Mouse (Mus musculus) CH12.LX (cell line): ENCODE measurements around the gene Fbxo42. TPM values are rescaled to one million over a fixed set of nuclear protein-coding genes. Genes with fewer than 3 reads are reported as not detected.
A peak's percentile ranks its signal among the peaks of the same experiment; 100 is the strongest.

Experiments
- DNase-seq: peaks from one replicate; pipeline ENCODE4 v3.0.0-alpha.2; 2013; ENCODE audit errors: extremely low read depth
- H3K27ac ChIP-seq: 2 replicates; pipeline ENCODE4 v1.5.1; 2012; ENCODE audit warnings: low read depth, mild to moderate bottlenecking, control low read depth, moderate library complexity; ENCODE audit not compliant: insufficient read depth
- H3K27me3 ChIP-seq: replicated peaks from 2 replicates; pipeline ENCODE3; 2012; ENCODE audit warnings: inconsistent platforms
- H3K36me3 ChIP-seq, 2 experiments: replicated peaks in 1 of 2; 2 replicates each; pipeline versions ENCODE3 to v1.6.1; 2012; ENCODE audit warnings: inconsistent platforms in 1 of 2, low read length in 1 of 2, mild to moderate bottlenecking in 1 of 2, mixed read lengths in 1 of 2, moderate library complexity in 1 of 2; ENCODE audit not compliant: control insufficient read depth in 1 of 2, insufficient read depth in 1 of 2
- H3K4me1 ChIP-seq, 2 experiments: 2 replicates each; pipeline ENCODE4 v1.6.1; 2012; ENCODE audit warnings: inconsistent platforms in 1 of 2, moderate library complexity in 1 of 2; ENCODE audit not compliant: insufficient read depth in 2 of 2, control insufficient read depth in 1 of 2
- H3K4me2 ChIP-seq: 2 replicates; pipeline ENCODE4 v1.6.1; 2012; ENCODE audit warnings: low read depth, mild to moderate bottlenecking, control low read depth; ENCODE audit not compliant: poor library complexity, insufficient read depth, severe bottlenecking
- H3K4me3 ChIP-seq, 3 experiments: fragments of 150-350 bp in 1 of 3; sonication (generic) in 1 of 3; replicated peaks in 1 of 3; 2 replicates each; pipeline versions ENCODE3 to v1.5.1; 2011 to 2012; ENCODE audit warnings: low read depth in 2 of 3, low read length in 2 of 3, mild to moderate bottlenecking in 2 of 3, moderate library complexity in 2 of 3, control low read depth in 1 of 3, improper control_type of control experiment in 1 of 3, inconsistent platforms in 1 of 3, mixed read lengths in 1 of 3; ENCODE audit not compliant: poor library complexity in 1 of 3
- H3K79me2 ChIP-seq: replicated peaks from 2 replicates; pipeline ENCODE4 v1.6.1; 2012; ENCODE audit warnings: mild to moderate bottlenecking, moderate library complexity; ENCODE audit not compliant: control insufficient read depth, poor library complexity, insufficient read depth, severe bottlenecking; ENCODE audit errors: extremely low read depth
- H3K9ac ChIP-seq: 2 replicates; pipeline ENCODE4 v1.6.1; 2012; ENCODE audit warnings: low read depth, mild to moderate bottlenecking, control low read depth, moderate library complexity; ENCODE audit not compliant: insufficient read depth
- H3K9me3 ChIP-seq: replicated peaks from 2 replicates; pipeline ENCODE3; 2012; ENCODE audit warnings: low read length, inconsistent platforms, mixed read lengths
- BHLHE40 ChIP-seq: IDR thresholded peaks from 2 replicates; pipeline ENCODE4 v1.6.1; 2011; ENCODE audit warnings: mild to moderate bottlenecking, low read depth, low read length, improper control_type of control experiment
- CHD1 ChIP-seq: IDR thresholded peaks from 2 replicates; pipeline ENCODE4 v1.6.1; 2012; ENCODE audit warnings: low read depth, low read length, improper control_type of control experiment, inconsistent platforms
- CHD2 ChIP-seq: IDR thresholded peaks from 2 replicates; pipeline ENCODE4 v1.6.1; 2011; ENCODE audit warnings: low read length, improper control_type of control experiment
- CTCF ChIP-seq, 2 experiments: IDR thresholded peaks in 1 of 2; conservative IDR thresholded peaks in 1 of 2; 2 replicates each; pipeline ENCODE4 v1.5.1; 2011 to 2012; ENCODE audit warnings: low read depth in 2 of 2, low read length in 2 of 2, improper control_type of control experiment in 1 of 2, inconsistent platforms in 1 of 2, mild to moderate bottlenecking in 1 of 2, moderate library complexity in 1 of 2
- E2F4 ChIP-seq: IDR thresholded peaks from 2 replicates; pipeline ENCODE4 v1.6.1; 2011; ENCODE audit warnings: low read depth, low read length, improper control_type of control experiment; ENCODE audit not compliant: insufficient replicate concordance
- ELF1 ChIP-seq: IDR thresholded peaks from 2 replicates; pipeline ENCODE4 v1.6.1; 2014; ENCODE audit warnings: low read depth, mild to moderate bottlenecking, inconsistent platforms, low read length, improper control_type of control experiment
- EP300 ChIP-seq: IDR thresholded peaks from 2 replicates; pipeline ENCODE4 v1.6.1; 2011; ENCODE audit warnings: low read length, improper control_type of control experiment
- ETS1 ChIP-seq: conservative IDR thresholded peaks from 2 replicates; pipeline ENCODE4 v1.6.1; 2012; ENCODE audit warnings: low read depth, mild to moderate bottlenecking, inconsistent platforms, low read length, improper control_type of control experiment, moderate library complexity
- GABPA ChIP-seq: IDR thresholded peaks from 2 replicates; pipeline ENCODE4 v1.6.1; 2012; ENCODE audit warnings: low read depth, low read length, improper control_type of control experiment, inconsistent platforms; ENCODE audit not compliant: insufficient replicate concordance
- IRF4 ChIP-seq: IDR thresholded peaks from 2 replicates; pipeline ENCODE4 v1.6.1; 2014; ENCODE audit warnings: low read depth, mild to moderate bottlenecking, inconsistent platforms, low read length, improper control_type of control experiment
- JUND ChIP-seq: conservative IDR thresholded peaks from 2 replicates; pipeline ENCODE4 v1.6.1; 2011; ENCODE audit warnings: low read depth, low read length, improper control_type of control experiment
- KAT2A ChIP-seq: IDR thresholded peaks from 2 replicates; pipeline ENCODE4 v1.6.1; 2012; ENCODE audit warnings: low read length, improper control_type of control experiment, inconsistent platforms; ENCODE audit not compliant: insufficient replicate concordance
- MAFK ChIP-seq: IDR thresholded peaks from 2 replicates; pipeline ENCODE4 v1.6.1; 2011; ENCODE audit warnings: low read length, improper control_type of control experiment; ENCODE audit not compliant: insufficient replicate concordance
- MAX ChIP-seq: IDR thresholded peaks from 2 replicates; pipeline ENCODE4 v1.6.1; 2011; ENCODE audit warnings: low read length, improper control_type of control experiment
- MEF2A ChIP-seq: IDR thresholded peaks from 2 replicates; pipeline ENCODE4 v1.6.1; 2014; ENCODE audit warnings: low read depth, mild to moderate bottlenecking, inconsistent platforms, low read length, improper control_type of control experiment, borderline replicate concordance
- MXI1 ChIP-seq: IDR thresholded peaks from 2 replicates; pipeline ENCODE4 v1.6.1; 2011; ENCODE audit warnings: mild to moderate bottlenecking, low read depth, low read length, improper control_type of control experiment
- NELFE ChIP-seq: IDR thresholded peaks from 2 replicates; pipeline ENCODE4 v1.6.1; 2011; ENCODE audit warnings: low read depth, low read length, improper control_type of control experiment
- PAX5 ChIP-seq: IDR thresholded peaks from 2 replicates; pipeline ENCODE4 v1.6.1; 2012; ENCODE audit warnings: low read length, inconsistent platforms, mixed read lengths
- POLR2A ChIP-seq: IDR thresholded peaks from 2 replicates; pipeline ENCODE4 v1.6.1; 2011; ENCODE audit warnings: low read depth, mild to moderate bottlenecking, improper control_type of control experiment, low read length
- POLR2AphosphoS2 ChIP-seq: IDR thresholded peaks from 2 replicates; pipeline ENCODE4 v1.6.1; 2011; ENCODE audit warnings: low read depth, low read length, improper control_type of control experiment
- RAD21 ChIP-seq: IDR thresholded peaks from 2 replicates; pipeline ENCODE4 v1.6.1; 2011; ENCODE audit warnings: low read depth, mild to moderate bottlenecking, low read length, improper control_type of control experiment, moderate library complexity
- SIN3A ChIP-seq: IDR thresholded peaks from 2 replicates; pipeline ENCODE4 v1.6.1; 2012; ENCODE audit warnings: low read length, improper control_type of control experiment, inconsistent platforms
- TBP ChIP-seq: conservative IDR thresholded peaks from 2 replicates; pipeline ENCODE4 v1.6.1; 2011; ENCODE audit warnings: low read depth, low read length, improper control_type of control experiment
- UBTF ChIP-seq: IDR thresholded peaks from 2 replicates; pipeline ENCODE4 v1.6.1; 2012; ENCODE audit warnings: low read depth, mild to moderate bottlenecking, inconsistent platforms, low read length, improper control_type of control experiment, moderate library complexity
- USF1 ChIP-seq: IDR thresholded peaks from 2 replicates; pipeline ENCODE4 v1.6.1; 2014; ENCODE audit warnings: low read depth, mild to moderate bottlenecking, inconsistent platforms, low read length, improper control_type of control experiment
- ZC3H11A ChIP-seq: IDR thresholded peaks from 2 replicates; pipeline ENCODE4 v1.6.1; 2012; ENCODE audit warnings: low read depth, mild to moderate bottlenecking, inconsistent platforms, low read length, improper control_type of control experiment
- ZKSCAN1 ChIP-seq: IDR thresholded peaks from 2 replicates; pipeline ENCODE4 v1.6.1; 2012; ENCODE audit warnings: low read depth, inconsistent platforms, low read length, improper control_type of control experiment, borderline replicate concordance
- ZMIZ1 ChIP-seq: IDR thresholded peaks from 2 replicates; pipeline ENCODE4 v1.6.1; 2012; ENCODE audit warnings: low read depth, mild to moderate bottlenecking, inconsistent platforms, low read length, improper control_type of control experiment
- dilution Hi-C: fragments of 300-500 bp; cut with MboI; formaldehyde crosslinking; loops from 2 replicates; pipeline ENCODE4 v1.14.3; 2020; ENCODE audit warnings: low sequenced_read_pairs; ENCODE audit not compliant: extremely low pct_unique_long_range_greater_than_20kb, extremely low pct_ligation_motif_present
- in situ Hi-C: fragments of 300-500 bp; cut with MboI; formaldehyde crosslinking; loops from 3 replicates; pipeline ENCODE4 v1.14.3; 2019; ENCODE audit warnings: low sequenced_read_pairs, low pct_ligation_motif_present, low pct_unique_long_range_greater_than_20kb, mixed read lengths
- polyA plus RNA-seq: library from polyadenylated mRNA; unstranded; fragments of >175 nt; gene quantifications from 2 replicates; pipeline ENCODE4 v1.2.1, GENCODE M21; 2012; ENCODE audit warnings: low read depth; ENCODE audit not compliant: insufficient read length
- total RNA-seq, 2 experiments: library from RNA; depleted of rRNA; stranded (reverse); fragments of 300-350 nt in 1 of 2; fragments of >200 nt in 1 of 2; gene quantifications; 2 replicates each; pipeline ENCODE4 v1.2.3; 2012 to 2014

The Fbxo42 gene
- total and polyA plus RNA-seq, 3 experiments: 9.8 to 16.5 (median 14.4) TPM

DNA sequence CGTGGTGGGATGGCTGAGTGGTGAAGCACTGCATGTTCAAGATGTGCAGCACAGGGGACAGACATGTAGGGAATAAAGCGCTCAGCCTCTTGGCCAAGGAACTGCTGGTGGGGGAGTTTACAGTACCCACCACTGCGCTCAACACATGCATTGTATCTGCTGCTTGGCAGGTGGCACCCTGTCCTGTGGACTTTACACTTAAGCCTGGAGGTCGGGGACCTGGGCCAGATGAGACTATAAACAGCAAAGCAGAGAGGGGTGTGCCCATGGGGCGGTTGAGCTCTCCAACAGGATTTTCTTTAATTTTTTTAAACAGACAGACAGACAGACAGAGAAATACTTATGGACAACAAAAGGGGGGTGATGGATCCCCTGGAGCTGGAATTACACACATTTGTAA lies 59.4 kb downstream of the Fbxo42 start:
- dilution Hi-C loops: no loop called here
- DNase-seq: no peak

DNA sequence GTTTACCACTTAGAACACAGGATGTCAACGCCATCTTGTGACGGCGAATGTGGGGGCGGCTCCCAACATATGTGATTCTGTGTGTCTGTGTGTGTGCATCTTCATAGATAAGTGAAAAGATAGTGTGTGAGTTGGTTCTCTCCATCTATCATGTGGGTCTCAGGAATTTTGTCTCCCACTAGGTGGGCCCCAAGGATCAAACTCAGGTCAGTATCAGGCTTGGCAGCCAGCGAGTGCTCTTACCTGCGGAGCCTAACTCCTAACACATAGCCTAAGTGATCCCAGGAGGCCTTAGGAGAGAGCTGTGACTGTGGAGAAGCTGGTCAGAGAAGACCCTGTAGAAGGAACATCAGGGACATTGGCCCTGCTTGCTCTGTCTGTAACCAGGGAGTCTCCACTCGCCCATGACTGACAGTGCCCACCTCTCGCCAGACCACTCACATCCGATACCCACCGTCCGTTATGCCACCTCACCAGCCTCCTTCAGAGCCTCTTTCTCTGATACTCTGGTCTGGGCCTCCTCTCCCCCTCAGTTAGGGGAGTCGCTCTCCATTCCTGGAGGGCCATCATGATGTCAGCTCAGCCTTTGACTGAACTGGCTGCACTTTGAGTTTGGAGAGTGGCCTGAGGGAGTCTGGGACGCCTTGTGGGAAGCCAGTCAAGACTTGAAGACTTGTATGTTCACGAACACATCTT lies 63.0 kb downstream of the Fbxo42 start:
- Histone ChIP-seq H3K27me3 (no peaks in the 10 kb centered on the region), H3K9ac (peak overlapping the region; percentile 91), H3K4me1 (peaks cover 5 to 28% of the 10 kb centered on the region in 2 experiments; a peak in 3 of 4 replicates), H3K9me3 (no peaks in the 10 kb centered on the region), H3K4me2 (peak overlapping the region; percentile 30), H3K4me3 (peak overlapping the region; percentile 62 to 92 (median 71)), H3K27ac (peak overlapping the region; percentile 54), H3K79me2 (no peaks in the 10 kb centered on the region), H3K36me3 (peaks cover 3 to 15% of the 10 kb centered on the region in 2 experiments)
- DNase-seq: peak; percentile 34
- in situ Hi-C loops (loop anchor here (10.0 kb wide), 1 partner anchor 66 kb away; the partner anchor contains the start of gene Fbxo42), dilution Hi-C loops (no loop called here)
- no peak for TF ChIP-seq CTCF (conservative IDR thresholded peaks at IDR 0.05 in 1 of 2, IDR thresholded peaks at IDR 0.05 in 1 of 2; ENCODE audit: low read depth in 2 of 2, low read length in 2 of 2)
- no peak for TF ChIP-seq ETS1
- no peak for TF ChIP-seq CHD2
- no peak for TF ChIP-seq JUND
- TF ChIP-seq ZKSCAN1: no peak
- no peak for TF ChIP-seq MXI1
- TF ChIP-seq POLR2A: no peak
- no peak for TF ChIP-seq MAFK
- TF ChIP-seq MEF2A: no peak
- no peak for TF ChIP-seq BHLHE40
- TF ChIP-seq MAX: no peak
- no peak for TF ChIP-seq KAT2A
- TF ChIP-seq SIN3A: no peak
- no peak for TF ChIP-seq ELF1
- no peak for TF ChIP-seq GABPA
- TF ChIP-seq PAX5: no peak

More for the DNA sequence above, 59.4 kb downstream of the Fbxo42 start:
- peaks cover 12 to 39% of the 10 kb centered on the region in 2 experiments for H3K4me1 ChIP-seq
- no peak overlapping the region for H3K4me3 ChIP-seq
- H3K27ac ChIP-seq: no peak overlapping the region
- H3K36me3 ChIP-seq: peaks cover 10 to 49% of the 10 kb centered on the region in 2 experiments
- TF ChIP-seq POLR2AphosphoS2 (no peak), UBTF (no peak), USF1 (no peak), ZMIZ1 (no peak), NELFE (no peak), RAD21 (no peak), ZC3H11A (no peak), JUND (no peak), BHLHE40 (no peak), EP300 (no peak), MAX (no peak), E2F4 (no peak), PAX5 (no peak), CHD2 (no peak), MEF2A (no peak), CHD1 (no peak), IRF4 (no peak), ZKSCAN1 (no peak), TBP (no peak), CTCF (conservative IDR thresholded peaks at IDR 0.05 in 1 of 2, IDR thresholded peaks at IDR 0.05 in 1 of 2; ENCODE audit: low read depth in 2 of 2, low read length in 2 of 2) (no peak)
- in situ Hi-C loops: no loop called here
- H3K9me3 ChIP-seq: no peaks in the 10 kb centered on the region
- no peaks in the 10 kb centered on the region for H3K27me3 ChIP-seq
- no peak overlapping the region for H3K4me2 ChIP-seq
- no peak overlapping the region for H3K9ac ChIP-seq
- no peaks in the 10 kb centered on the region for H3K79me2 ChIP-seq
